Mouse (Mus musculus) testis, adult 2 months (tissue): ENCODE measurements at regions not wholly inside any gene's neighbourhood (a gene's known extent, or its start where the extent isn't known, plus 50 kb on each side); places are given as distances from the start of the nearest gene placed in this dataset.

ENCODE experiments used
- H3K27ac ChIP-seq: fragments of 200-500 bp; 2 replicates; pipeline ENCODE4 v1.5.1; 2012; ENCODE audit warnings: low read depth, low read length; ENCODE audit not compliant: control insufficient read depth, insufficient read depth
- H3K27me3 ChIP-seq: fragments of 200-500 bp; 2 replicates; pipeline ENCODE4 v1.6.1; 2012; ENCODE audit warnings: mild to moderate bottlenecking, low read length, moderate library complexity; ENCODE audit not compliant: control insufficient read depth, insufficient read depth
- H3K36me3 ChIP-seq: fragments of 200-500 bp; 2 replicates; pipeline ENCODE4 v1.6.1; 2012; ENCODE audit warnings: mild to moderate bottlenecking, low read length; ENCODE audit not compliant: control insufficient read depth, insufficient read depth
- H3K4me1 ChIP-seq: fragments of 200-500 bp; 2 replicates; pipeline ENCODE4 v1.6.1; 2012; ENCODE audit warnings: low read length; ENCODE audit not compliant: control insufficient read depth, insufficient read depth
- H3K4me3 ChIP-seq: fragments of 200-500 bp; 2 replicates; pipeline ENCODE4 v1.5.1; 2012; ENCODE audit warnings: low read depth, mild to moderate bottlenecking, low read length, moderate library complexity, mixed read lengths; ENCODE audit not compliant: control insufficient read depth
- CTCF ChIP-seq: fragments of 200-500 bp; IDR thresholded peaks from 2 replicates; pipeline ENCODE4 v1.5.1; 2012; ENCODE audit warnings: low read depth, mild to moderate bottlenecking, inconsistent platforms, low read length, moderate library complexity; ENCODE audit not compliant: control insufficient read depth, insufficient read depth, insufficient replicate concordance
- POLR2A ChIP-seq: fragments of 200-500 bp; IDR thresholded peaks from 2 replicates; pipeline ENCODE4 v1.6.1; 2012; ENCODE audit warnings: low read depth, mild to moderate bottlenecking, inconsistent platforms, low read length, moderate library complexity; ENCODE audit not compliant: control insufficient read depth

DNA sequence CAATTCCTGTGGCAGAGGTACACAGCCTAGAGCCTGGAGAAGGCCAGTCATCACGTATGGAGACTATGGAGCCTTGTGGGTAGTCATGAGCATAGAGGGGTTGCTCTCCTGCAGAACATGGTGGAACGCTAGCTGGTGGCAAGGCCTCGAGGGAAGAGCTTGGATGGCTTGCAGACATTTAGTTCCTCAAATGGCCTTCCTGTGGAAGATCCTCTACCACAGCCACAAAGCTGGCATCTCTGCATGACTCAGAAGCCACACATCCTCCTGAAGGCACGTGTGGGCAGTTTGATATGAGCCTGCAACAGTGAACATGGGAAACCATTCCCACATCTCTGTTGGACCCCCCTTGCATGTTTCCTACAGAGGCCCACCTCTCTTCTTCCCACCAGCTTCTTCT is 547.9 kb upstream of the Lrrc6 start:
- TF ChIP-seq POLR2A (no peak), CTCF (no peak)
- no peaks in the 10 kb centered on the region for H3K27me3 ChIP-seq
- H3K4me1 ChIP-seq: no peaks in the 10 kb centered on the region

DNA sequence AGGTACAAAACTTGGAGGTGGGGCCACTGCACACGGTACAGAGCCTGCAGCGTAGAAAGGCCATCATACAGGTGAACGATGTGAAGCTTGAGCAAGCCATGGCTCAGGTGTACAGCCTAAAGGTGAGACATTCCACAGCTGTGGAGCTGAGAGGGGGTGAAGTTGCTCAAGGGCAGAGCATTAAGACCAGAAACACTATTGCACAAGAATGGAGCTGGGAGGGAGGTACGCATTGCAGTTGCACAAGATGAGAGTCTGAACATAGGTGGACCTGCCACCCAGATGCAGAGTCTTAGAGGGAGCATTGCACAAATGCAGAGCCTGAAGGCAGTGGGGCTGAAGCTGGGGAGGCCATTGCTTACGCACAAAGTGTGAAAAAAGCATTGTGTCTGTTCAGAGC is 547.4 kb upstream of the Lrrc6 start:
- Histone ChIP-seq H3K27ac (no peak overlapping the region), H3K4me1 (no peaks in the 10 kb centered on the region), H3K4me3 (no peak overlapping the region), H3K36me3 (no peaks in the 10 kb centered on the region), H3K27me3 (no peaks in the 10 kb centered on the region)
- no peak for TF ChIP-seq POLR2A
- no peak for TF ChIP-seq CTCF

More for the DNA sequence above, 547.9 kb upstream of the Lrrc6 start:
- Histone ChIP-seq H3K4me3 (no peak overlapping the region), H3K27ac (no peak overlapping the region), H3K36me3 (no peaks in the 10 kb centered on the region)

DNA sequence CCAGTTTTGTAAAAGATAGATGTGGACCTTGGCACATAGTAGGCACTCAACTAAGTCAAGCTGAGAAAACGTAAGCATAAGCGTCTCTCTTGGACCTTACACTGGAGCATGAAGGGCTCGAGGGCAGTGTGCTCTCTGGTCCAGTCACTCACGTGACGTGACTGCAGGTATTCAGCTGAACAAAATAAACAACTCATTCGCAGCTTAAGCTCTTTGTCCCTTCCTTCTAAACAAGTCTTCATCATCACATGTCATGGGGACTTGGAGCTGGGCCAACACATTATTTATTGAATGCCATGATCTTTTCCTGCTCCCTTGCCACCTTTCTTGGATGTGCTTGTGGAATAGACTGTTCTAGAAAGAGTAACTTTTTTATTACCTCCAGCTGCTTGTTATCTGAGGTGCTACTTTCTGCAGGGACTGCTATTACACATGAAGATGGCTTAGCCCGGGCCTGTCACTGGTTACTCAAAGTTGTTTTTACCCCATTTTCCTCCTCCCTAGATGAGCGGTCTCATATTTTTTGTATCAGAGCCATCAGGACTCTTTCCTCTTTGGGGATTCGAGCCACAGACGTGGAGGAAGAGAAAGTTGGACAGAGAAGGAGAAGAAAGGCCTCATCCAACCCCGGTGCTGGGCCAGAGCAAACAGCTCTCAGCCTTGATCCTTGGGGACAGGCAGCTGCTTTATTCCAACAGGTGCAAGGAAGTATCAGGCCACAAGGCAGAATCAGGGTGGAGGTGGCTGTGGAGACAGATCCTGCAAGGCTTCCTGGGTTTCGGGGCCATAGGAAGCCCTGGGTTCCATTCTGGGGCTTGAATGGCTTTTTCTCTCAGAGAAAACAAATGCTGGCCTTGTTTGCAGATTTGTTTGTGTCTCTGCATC is 545.5 kb upstream of the Lrrc6 start:
- Histone ChIP-seq H3K4me1 (no peaks in the 10 kb centered on the region), H3K27me3 (no peaks in the 10 kb centered on the region), H3K4me3 (no peak overlapping the region), H3K36me3 (no peaks in the 10 kb centered on the region), H3K27ac (no peak overlapping the region)
- no peak for TF ChIP-seq POLR2A
- no peak for TF ChIP-seq CTCF

DNA sequence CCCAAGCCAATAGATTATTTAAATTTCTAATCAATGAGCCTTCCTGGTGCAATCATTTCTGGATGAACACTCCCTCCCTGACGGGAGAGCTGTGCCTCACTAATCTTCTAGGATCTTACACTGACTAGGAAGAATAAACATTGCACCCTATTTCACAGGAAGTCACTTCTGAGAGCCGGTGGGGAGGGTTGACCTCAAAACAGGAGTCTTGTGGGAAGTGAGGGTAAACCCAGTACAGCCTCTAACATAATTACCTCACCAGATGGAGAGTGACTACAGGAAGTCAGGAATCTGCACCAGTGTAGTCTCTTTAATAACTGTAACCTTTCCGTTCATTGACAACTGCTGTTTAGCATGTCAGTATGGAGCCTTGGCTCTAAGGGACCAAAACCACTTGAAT is 544.6 kb upstream of the Lrrc6 start:
- peaks cover 3% of the 10 kb centered on the region for H3K4me1 ChIP-seq
- no peak overlapping the region for H3K4me3 ChIP-seq
- H3K36me3 ChIP-seq: no peaks in the 10 kb centered on the region
- no peaks in the 10 kb centered on the region for H3K27me3 ChIP-seq
- TF ChIP-seq POLR2A (no peak), CTCF (no peak)
- no peak overlapping the region for H3K27ac ChIP-seq

DNA sequence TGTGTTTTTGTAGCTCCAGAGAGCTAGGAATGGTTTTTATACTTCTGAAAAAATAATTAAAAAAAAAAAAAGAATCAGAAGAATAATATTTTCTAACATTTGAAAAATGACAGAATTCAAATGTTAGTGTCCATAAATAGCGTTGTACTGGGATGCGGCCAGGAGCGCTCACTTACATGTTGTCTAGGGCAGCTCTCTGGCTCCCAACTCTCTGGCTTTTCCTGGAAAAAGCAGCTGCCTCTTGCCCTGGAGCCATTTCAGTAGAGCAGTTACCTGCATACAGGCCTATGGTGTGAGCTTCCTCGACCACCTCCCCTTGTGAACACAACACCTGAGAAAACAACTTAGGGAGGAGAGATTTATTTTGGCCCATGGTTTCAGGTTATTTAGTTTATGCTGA is 544.1 kb upstream of the Lrrc6 start:
- Histone ChIP-seq H3K27ac (no peak overlapping the region), H3K36me3 (no peaks in the 10 kb centered on the region), H3K27me3 (no peaks in the 10 kb centered on the region), H3K4me1 (peaks cover 7% of the 10 kb centered on the region), H3K4me3 (no peak overlapping the region)
- no peak for TF ChIP-seq CTCF
- no peak for TF ChIP-seq POLR2A

DNA sequence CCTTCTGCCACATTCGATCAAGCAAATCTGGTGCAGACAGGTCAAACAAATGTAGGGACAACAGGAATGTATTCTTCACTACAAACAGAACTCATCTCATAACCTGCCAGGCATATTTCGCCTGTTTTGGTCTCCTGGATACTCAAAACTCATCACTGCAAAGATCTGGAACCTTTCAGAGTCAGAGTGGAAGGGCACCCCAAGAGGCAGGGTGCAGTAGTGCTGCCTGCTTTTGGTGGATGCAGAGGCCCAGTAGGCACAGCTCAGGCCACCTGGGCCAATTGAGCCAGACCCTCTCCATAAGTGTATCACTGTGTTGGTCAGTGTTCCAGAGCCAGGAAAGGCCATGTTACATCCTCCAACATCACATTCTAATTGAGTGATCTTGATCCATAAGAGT is 541.4 kb upstream of the Lrrc6 start:
- Histone ChIP-seq H3K36me3 (no peaks in the 10 kb centered on the region), H3K4me1 (peaks cover 12% of the 10 kb centered on the region), H3K27me3 (no peaks in the 10 kb centered on the region), H3K27ac (no peak overlapping the region), H3K4me3 (no peak overlapping the region)
- TF ChIP-seq CTCF (peak; percentile 2; the same call in 1 of the 2 replicates), POLR2A (no peak)

DNA sequence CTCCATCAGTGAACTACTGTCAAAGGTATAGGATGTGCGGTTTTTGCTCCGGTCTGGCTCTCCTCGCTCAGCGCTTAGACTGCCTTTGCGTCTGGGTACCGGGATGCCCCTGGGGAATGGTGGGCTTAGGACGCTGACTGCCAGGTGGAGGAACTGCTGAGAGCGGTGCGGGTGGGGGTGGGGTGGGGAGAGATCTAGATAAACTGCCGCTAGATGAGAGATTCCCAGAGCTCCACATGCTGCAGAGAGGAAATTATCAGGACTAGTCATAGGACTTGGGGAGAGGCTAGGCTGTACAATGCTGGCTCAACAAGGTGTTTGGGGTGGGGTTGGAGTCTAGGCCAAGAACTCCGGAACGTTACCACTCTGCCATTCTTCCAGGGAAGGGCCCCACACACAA is 539.5 kb upstream of the Lrrc6 start:
- H3K4me3 ChIP-seq: no peak overlapping the region; the same call in 1 of the 2 replicates
- TF ChIP-seq POLR2A (no peak), CTCF (no peak)
- no peak overlapping the region for H3K27ac ChIP-seq
- no peaks in the 10 kb centered on the region for H3K36me3 ChIP-seq
- H3K4me1 ChIP-seq: peaks cover 12% of the 10 kb centered on the region
- no peaks in the 10 kb centered on the region for H3K27me3 ChIP-seq
